Mouse (Mus musculus) spleen, adult 2 months (tissue): ENCODE measurements around the gene Flrt2.

ENCODE experiments used
- CTCF ChIP-seq: fragments of 200-500 bp; IDR thresholded peaks from 2 replicates; pipeline ENCODE4 v1.5.1; 2011; ENCODE audit warnings: mild to moderate bottlenecking, inconsistent platforms; ENCODE audit not compliant: insufficient read depth, insufficient read length, insufficient replicate concordance; ENCODE audit errors: extremely low read depth
- POLR2A ChIP-seq: fragments of 200-500 bp; IDR thresholded peaks from 2 replicates; pipeline ENCODE4 v1.6.1; 2011; ENCODE audit warnings: low read depth, low read length, inconsistent platforms

GRCm38 (mm10) chr12:95741296-95741695 lies 49.3 kb downstream of the Flrt2 start:
- TF ChIP-seq CTCF, result no peak
- TF ChIP-seq POLR2A, result no peak
